Mouse (Mus musculus) skeletal muscle tissue, postnatal 0 days (tissue): ENCODE data around the gene Hormad1. TPM values are rescaled to one million over a fixed set of nuclear protein-coding genes. Genes with fewer than 3 reads are reported as not detected.

ENCODE experiments used
- polyA plus RNA-seq: library from polyadenylated mRNA; unstranded; fragments of >200 nt; fragmentation: Nextera tagmentation; extraction: Ambion mirVana; gene quantifications from 2 replicates; pipeline ENCODE4 v1.2.1, GENCODE M21; 2015

Gene Hormad1
- polyA plus RNA-seq, result not detected in 2 replicates

GRCm38 (mm10) chr3:95559437-95559836 is at the start of gene Hormad1:
Hormad1 (plus strand) TSS chr3:95559677.

GRCm38 (mm10) chr3:95526622-95527211 is 32.8 kb upstream of the Hormad1 start, which contains the start of gene Ctss:
Ctss (plus strand) TSS chr3:95526786.

GRCm38 (mm10) chr3:95588604-95589086 is 29.2 kb downstream of the Hormad1 start, which contains the start of gene Golph3l:
Golph3l (plus strand) TSS chr3:95588934.

GRCm38 (mm10) chr3:95624628-95625503 is 65.4 kb downstream of the Hormad1 start, which contains the start of gene Ensa:
Ensa (plus strand) TSS chr3:95624993.

Other genes with a start within 250 kb of the Hormad1 start
- gene Cers2, start 244.9 kb upstream of the Hormad1 start, polyA plus RNA-seq, result 62.6 and 73.1 TPM in 2 replicates
- 9.6 and 10.0 TPM in 2 replicates for gene Setdb1, start 202.5 kb upstream of the Hormad1 start, polyA plus RNA-seq
- gene 4930558C23Rik, start 156.8 kb upstream of the Hormad1 start, polyA plus RNA-seq, result not detected in 2 replicates
- gene Arnt, start 125.3 kb upstream of the Hormad1 start, polyA plus RNA-seq, result 19.9 and 21.1 TPM in 2 replicates
- 39.3 and 52.6 TPM in 2 replicates for gene Ctsk, start 60.4 kb upstream of the Hormad1 start, polyA plus RNA-seq
- gene Ctss, start 32.9 kb upstream of the Hormad1 start, polyA plus RNA-seq, result 17.9 and 18.1 TPM in 2 replicates
- 14.2 and 15.1 TPM in 2 replicates for gene Golph3l, start 29.3 kb downstream of the Hormad1 start, polyA plus RNA-seq
- gene Ensa, start 65.3 kb downstream of the Hormad1 start, polyA plus RNA-seq, result 45.0 and 48.0 TPM in 2 replicates
- 58.3 and 62.3 TPM in 2 replicates for gene Mcl1, start 99.1 kb downstream of the Hormad1 start, polyA plus RNA-seq
- gene Adamtsl4, start 128.2 kb downstream of the Hormad1 start, polyA plus RNA-seq, result 10.3 and 11.1 TPM in 2 replicates
- 20.5 and 31.0 TPM in 2 replicates for gene Ecm1, start 179.9 kb downstream of the Hormad1 start, polyA plus RNA-seq
- gene Tars2, start 200.5 kb downstream of the Hormad1 start, polyA plus RNA-seq, result 18.6 and 20.3 TPM in 2 replicates